Mouse (Mus musculus): Measurements from ENCODE around the gene Tmub1.

DNA sequence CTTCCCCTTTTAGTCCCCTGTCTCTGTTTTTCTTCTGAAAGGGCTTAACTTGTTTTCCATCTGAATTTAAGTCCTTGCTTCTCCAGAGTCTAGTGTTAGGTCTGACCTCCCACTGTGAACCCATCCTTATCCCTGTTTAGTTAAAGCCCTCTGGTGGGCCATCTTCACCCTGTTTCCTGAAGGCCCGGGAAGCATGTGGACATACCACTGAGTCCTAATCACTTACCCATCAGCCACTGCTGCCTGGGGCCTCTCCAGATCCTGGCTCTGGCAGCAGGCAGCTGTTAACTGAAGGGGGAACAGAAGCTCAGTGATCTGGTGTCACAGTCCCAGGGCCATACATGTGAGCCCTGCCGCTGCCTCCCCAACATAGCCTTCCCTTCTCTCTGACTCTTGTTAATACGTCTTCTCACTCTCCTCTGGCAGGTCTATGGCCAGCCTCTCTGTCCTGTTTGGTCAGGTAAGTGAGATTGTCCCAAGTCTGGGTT, 42.2 kb downstream of the Tmub1 start:
- TF ChIP-seq CTCF (IDR thresholded peaks at IDR 0.05; ENCODE audit: extremely low read depth, insufficient read depth, insufficient read length, insufficient replicate concordance) = no peak
- no peak for TF ChIP-seq POLR2A (IDR thresholded peaks at IDR 0.05; ENCODE audit: low read depth, low read length)
